Mouse (Mus musculus): Measurements from ENCODE around the gene Stxbp2. TPM values are rescaled to one million over a fixed set of nuclear protein-coding genes. Genes with fewer than 3 reads are reported as not detected.

Gene Stxbp2
- polyA plus RNA-seq, 2 experiments: 29.1 to 61.6 TPM

DNA sequence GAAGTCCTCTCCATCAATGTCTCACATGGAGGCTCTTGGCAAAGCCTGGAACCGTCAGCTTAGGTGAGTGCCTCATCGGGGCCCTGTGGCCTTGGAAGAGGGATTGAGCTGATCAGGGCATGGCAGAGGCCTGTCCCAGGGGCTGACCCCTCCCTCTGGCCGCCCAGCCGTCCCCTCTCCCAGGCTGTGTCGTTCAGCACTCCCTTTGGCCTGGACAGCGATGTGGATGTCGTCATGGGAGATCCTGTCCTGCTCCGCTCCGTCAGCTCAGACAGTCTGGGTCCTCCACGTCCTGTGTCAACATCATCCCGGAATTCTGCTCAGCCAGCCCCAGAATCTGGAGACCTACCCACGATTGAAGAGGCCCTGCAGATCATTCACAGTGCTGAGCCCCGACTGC lies 27.3 kb upstream of the Stxbp2 start:
- ATAC-seq (ENCODE audit: low FRiP score, low read depth): no peak
- WGBS: 76% methylated on average over 13 of the region's 13 CpGs

DNA sequence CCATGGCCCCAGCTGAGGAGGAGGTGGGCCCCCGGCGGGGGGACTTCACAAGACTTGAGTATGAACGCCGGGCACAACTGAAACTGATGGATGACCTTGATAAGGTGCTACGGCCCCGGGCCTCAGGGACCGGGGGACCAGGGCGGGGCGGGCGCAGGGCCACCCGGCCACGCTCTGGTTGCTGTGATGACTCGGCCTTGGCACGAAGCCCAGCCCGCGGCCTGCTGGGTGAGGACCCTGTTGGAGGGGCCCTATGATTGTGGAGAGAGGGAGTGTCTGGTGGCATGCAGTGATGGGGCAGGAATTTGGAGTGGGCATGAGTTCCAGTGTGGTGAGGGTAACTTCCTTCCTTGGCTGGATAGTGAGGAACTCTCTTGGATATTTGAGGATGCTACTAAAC lies 24.2 kb upstream of the Stxbp2 start:
- peaks cover 71% of the 10 kb centered on the region for H3K36me3 ChIP-seq (ENCODE audit: control insufficient read depth, insufficient read depth, low read length)
- no peak overlapping the region for H3K4me2 ChIP-seq (replicated peaks; ENCODE audit: low read depth, low read length, severe bottlenecking)
- no peaks in the 10 kb centered on the region for H3K4me1 ChIP-seq (ENCODE audit: control insufficient read depth, insufficient read depth, low read length)
- ATAC-seq (ENCODE audit: low FRiP score, low read depth): no peak
- DNase-seq (ENCODE audit: low spot score): no peak
- H3K9me3 ChIP-seq (ENCODE audit: control insufficient read depth, low read length): no peaks in the 10 kb centered on the region
- H3K9ac ChIP-seq (ENCODE audit: low read depth, low read length, severe bottlenecking): no peak overlapping the region
- no peak for TF ChIP-seq POLR2A (IDR thresholded peaks at IDR 0.05; ENCODE audit: borderline replicate concordance, extremely low read depth, insufficient read depth, insufficient read length)
- H3K27ac ChIP-seq (replicated peaks; ENCODE audit: low read depth, low read length): no peak overlapping the region
- no peak overlapping the region for H3K4me3 ChIP-seq (replicated peaks; ENCODE audit: low read length)
- no peaks in the 10 kb centered on the region for H3K27me3 ChIP-seq (ENCODE audit: control insufficient read depth, insufficient read depth, low read length)
- WGBS: 88% methylated on average over 16 of the region's 16 CpGs

More for the DNA sequence above, 27.3 kb upstream of the Stxbp2 start:
- H3K36me3 ChIP-seq (ENCODE audit: control insufficient read depth, insufficient read depth, low read length): peaks cover 45% of the 10 kb centered on the region
- no peaks in the 10 kb centered on the region for H3K27me3 ChIP-seq (ENCODE audit: control insufficient read depth, insufficient read depth, low read length)
- no peak overlapping the region for H3K4me3 ChIP-seq (replicated peaks; ENCODE audit: low read length)
- H3K4me1 ChIP-seq (ENCODE audit: control insufficient read depth, insufficient read depth, low read length): no peaks in the 10 kb centered on the region
- no peak overlapping the region for H3K27ac ChIP-seq (replicated peaks; ENCODE audit: low read depth, low read length)
- TF ChIP-seq POLR2A (IDR thresholded peaks at IDR 0.05; ENCODE audit: borderline replicate concordance, extremely low read depth, insufficient read depth, insufficient read length): no peak
- no peak overlapping the region for H3K4me2 ChIP-seq (replicated peaks; ENCODE audit: low read depth, low read length, severe bottlenecking)
- H3K9ac ChIP-seq (ENCODE audit: low read depth, low read length, severe bottlenecking): no peak overlapping the region
- no peaks in the 10 kb centered on the region for H3K9me3 ChIP-seq (ENCODE audit: control insufficient read depth, low read length)
- DNase-seq (ENCODE audit: low spot score): no peak

DNA sequence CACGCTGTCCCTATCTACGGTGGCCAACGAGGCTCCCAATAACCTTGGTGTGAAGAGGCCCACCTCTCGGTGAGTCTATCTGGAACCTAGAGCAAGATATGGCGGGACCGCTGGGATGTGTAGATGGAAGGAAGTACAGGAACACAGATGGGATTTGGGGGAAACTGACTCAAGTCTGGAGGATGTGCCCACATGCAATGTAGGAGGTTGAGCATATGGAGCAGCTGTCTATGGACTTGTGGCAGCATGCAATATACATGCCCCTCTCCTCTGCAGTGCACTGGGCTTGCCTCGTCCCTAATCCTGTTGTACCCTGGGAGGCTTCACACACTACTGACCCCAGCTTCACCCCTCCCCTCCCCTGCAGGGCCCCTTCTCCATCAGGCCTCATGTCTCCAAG lies 22.9 kb upstream of the Stxbp2 start:
- Histone ChIP-seq H3K36me3 (ENCODE audit: control insufficient read depth, insufficient read depth, low read length) (peaks cover 82% of the 10 kb centered on the region), H3K4me2 (replicated peaks; ENCODE audit: low read depth, low read length, severe bottlenecking) (no peak overlapping the region), H3K4me1 (ENCODE audit: control insufficient read depth, insufficient read depth, low read length) (no peaks in the 10 kb centered on the region), H3K9ac (ENCODE audit: low read depth, low read length, severe bottlenecking) (no peak overlapping the region), H3K9me3 (ENCODE audit: control insufficient read depth, low read length) (no peaks in the 10 kb centered on the region), H3K27ac (replicated peaks; ENCODE audit: low read depth, low read length) (no peak overlapping the region), H3K4me3 (replicated peaks; ENCODE audit: low read length) (no peak overlapping the region), H3K27me3 (ENCODE audit: control insufficient read depth, insufficient read depth, low read length) (no peaks in the 10 kb centered on the region)
- 84% methylated on average over 7 of the region's 7 CpGs for WGBS
- DNase-seq (ENCODE audit: low spot score): no peak
- TF ChIP-seq POLR2A (IDR thresholded peaks at IDR 0.05; ENCODE audit: borderline replicate concordance, extremely low read depth, insufficient read depth, insufficient read length): no peak
- ATAC-seq (ENCODE audit: low FRiP score, low read depth): no peak

DNA sequence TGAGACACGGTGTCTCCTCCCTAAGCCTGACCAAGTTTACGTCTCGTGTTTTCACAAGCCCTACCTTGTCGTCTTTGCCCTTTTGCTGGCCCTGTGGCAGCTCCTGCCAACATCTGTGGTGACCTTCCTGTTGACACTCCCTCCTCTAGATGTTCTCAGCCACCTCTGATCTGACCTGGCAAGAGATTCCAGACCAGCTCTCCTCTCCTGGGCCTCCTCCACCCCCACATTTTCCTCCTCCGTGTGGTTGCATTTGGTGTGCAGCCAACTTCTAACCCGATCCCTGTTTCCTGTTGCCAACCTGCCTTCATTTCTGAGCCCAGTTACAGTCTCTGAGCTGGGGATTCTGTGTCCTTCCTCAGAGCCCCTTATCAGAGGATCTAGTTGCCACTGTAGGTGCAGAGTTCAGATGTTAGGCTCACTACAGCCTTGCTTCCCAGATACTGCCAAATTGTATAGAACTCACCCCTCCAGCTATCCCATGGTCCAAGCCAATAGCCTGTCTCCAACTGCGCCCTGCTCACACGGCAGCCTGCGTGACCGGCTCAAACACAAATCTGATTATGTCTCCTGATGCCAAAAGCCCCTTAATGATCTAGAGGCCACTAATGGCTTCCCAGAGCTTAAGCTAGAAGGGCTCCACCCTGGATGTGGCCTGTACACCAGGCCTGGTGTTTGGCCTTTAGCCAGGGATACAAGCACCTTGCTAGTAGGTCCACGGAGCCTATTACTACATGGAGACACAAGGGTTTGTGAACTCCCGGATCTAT lies 21.5 kb upstream of the Stxbp2 start:
- peaks cover 86% of the 10 kb centered on the region for H3K36me3 ChIP-seq (ENCODE audit: control insufficient read depth, insufficient read depth, low read length)
- no peak overlapping the region for H3K4me3 ChIP-seq (replicated peaks; ENCODE audit: low read length)
- no peaks in the 10 kb centered on the region for H3K27me3 ChIP-seq (ENCODE audit: control insufficient read depth, insufficient read depth, low read length)
- 81% methylated on average over 12 of the region's 12 CpGs for WGBS
- H3K4me1 ChIP-seq (ENCODE audit: control insufficient read depth, insufficient read depth, low read length): no peaks in the 10 kb centered on the region
- ATAC-seq (ENCODE audit: low FRiP score, low read depth): no peak
- no peak overlapping the region for H3K4me2 ChIP-seq (replicated peaks; ENCODE audit: low read depth, low read length, severe bottlenecking)
- H3K9ac ChIP-seq (ENCODE audit: low read depth, low read length, severe bottlenecking): no peak overlapping the region
- no peak for TF ChIP-seq POLR2A (IDR thresholded peaks at IDR 0.05; ENCODE audit: borderline replicate concordance, extremely low read depth, insufficient read depth, insufficient read length)
- no peak for DNase-seq (ENCODE audit: low spot score)
- no peak overlapping the region; the same call in 1 of the 2 replicates for H3K27ac ChIP-seq (replicated peaks; ENCODE audit: low read depth, low read length)
- H3K9me3 ChIP-seq (ENCODE audit: control insufficient read depth, low read length): no peaks in the 10 kb centered on the region

DNA sequence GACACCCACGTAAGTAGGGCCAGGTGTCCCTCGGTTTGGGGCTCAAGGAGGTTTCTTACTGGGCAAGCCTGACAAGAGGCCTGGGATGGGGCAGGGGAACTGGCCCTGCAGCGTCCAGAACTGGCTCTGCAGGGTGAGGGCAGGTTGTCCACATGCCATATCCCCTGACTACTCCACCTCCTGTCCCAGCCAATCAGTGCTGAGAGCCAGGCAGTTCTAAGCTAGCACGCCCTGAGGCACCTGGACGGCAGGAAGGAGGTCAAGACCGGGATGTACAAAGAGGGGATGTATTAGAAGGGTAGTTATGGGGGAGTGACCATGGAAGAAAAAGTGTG lies 21.0 kb upstream of the Stxbp2 start:
- Histone ChIP-seq H3K4me1 (ENCODE audit: control insufficient read depth, insufficient read depth, low read length) (no peaks in the 10 kb centered on the region), H3K4me2 (replicated peaks; ENCODE audit: low read depth, low read length, severe bottlenecking) (no peak overlapping the region), H3K27me3 (ENCODE audit: control insufficient read depth, insufficient read depth, low read length) (no peaks in the 10 kb centered on the region), H3K9me3 (ENCODE audit: control insufficient read depth, low read length) (no peaks in the 10 kb centered on the region), H3K9ac (ENCODE audit: low read depth, low read length, severe bottlenecking) (no peak overlapping the region), H3K36me3 (ENCODE audit: control insufficient read depth, insufficient read depth, low read length) (peaks cover 86% of the 10 kb centered on the region), H3K4me3 (replicated peaks; ENCODE audit: low read length) (no peak overlapping the region), H3K27ac (replicated peaks; ENCODE audit: low read depth, low read length) (no peak overlapping the region)
- DNase-seq (ENCODE audit: low spot score): no peak
- no peak for ATAC-seq (ENCODE audit: low FRiP score, low read depth)
- TF ChIP-seq POLR2A (IDR thresholded peaks at IDR 0.05; ENCODE audit: borderline replicate concordance, extremely low read depth, insufficient read depth, insufficient read length): no peak
- WGBS: 70% methylated on average over 6 of the region's 6 CpGs
